Mouse (Mus musculus): Measurements from ENCODE around the gene Gng10.

DNA sequence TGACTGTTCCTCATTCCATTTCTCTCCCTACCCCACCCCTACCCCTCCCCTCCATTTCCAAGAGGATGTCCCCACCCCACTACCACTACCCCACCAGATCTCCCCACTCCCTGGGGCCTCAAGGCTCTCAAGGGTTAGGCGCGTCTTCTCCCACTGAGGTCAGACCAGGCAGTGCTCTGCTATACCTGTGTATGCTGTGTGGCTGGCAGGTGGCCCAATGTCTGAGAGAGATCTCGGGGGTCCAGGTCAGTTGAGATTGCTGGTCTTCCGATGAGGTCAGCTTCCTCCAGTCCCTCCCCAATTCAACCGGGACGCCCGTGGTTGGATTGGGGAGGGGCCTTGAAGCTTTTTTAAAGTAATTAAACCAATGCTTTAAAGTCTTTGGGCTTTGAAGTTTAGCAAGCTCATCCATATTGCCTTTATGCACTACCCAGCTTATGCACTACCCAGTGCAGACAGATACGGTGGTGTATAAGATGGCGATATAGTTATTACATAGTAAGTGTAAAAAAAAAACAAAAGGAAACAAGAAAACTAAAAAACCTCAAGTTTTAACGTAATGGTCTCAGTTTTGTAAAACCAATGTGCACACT is 467 bp upstream of the Gng10 start:
- TF ChIP-seq CTCF (IDR thresholded peaks at IDR 0.05; ENCODE audit: low read depth) (no peak), EP300 (optimal IDR thresholded peaks at IDR 0.05) (no peak)
